Mouse (Mus musculus) macrophage (primary cell): ENCODE data around the gene BC037034. TPM values are rescaled to one million over a fixed set of nuclear protein-coding genes. Genes with fewer than 3 reads are reported as not detected.

Experiments used
- H3K27ac ChIP-seq: fragments of 350-480 bp; formaldehyde crosslinking; 2 replicates; pipeline ENCODE4 v1.9.0; 2021
- H3K36me3 ChIP-seq: fragments of 350-480 bp; formaldehyde crosslinking; 2 replicates; pipeline ENCODE4 v1.9.0; 2021; ENCODE audit errors: inconsistent target
- H3K4me3 ChIP-seq: fragments of 350-480 bp; formaldehyde crosslinking; 2 replicates; pipeline ENCODE4 v1.9.0; 2021; ENCODE audit errors: inconsistent target
- H3K79me2 ChIP-seq: fragments of 350-480 bp; formaldehyde crosslinking; 2 replicates; pipeline ENCODE4 v1.9.0; 2021; ENCODE audit errors: inconsistent target
- WGBS: methylation state at CpG from one replicate; pipeline ENCODE4 v1.1.7; 2026; ENCODE audit warnings: inconsistent platforms; ENCODE audit not compliant: missing documents; 5-methylcytosine and 5-hydroxymethylcytosine counted together
- polyA plus RNA-seq: library from polyadenylated mRNA; stranded (reverse); fragments of 250-400 nt; gene quantifications from 3 replicates; pipeline ENCODE4 v1.2.4, GENCODE M21; 2018; ENCODE audit warnings: inconsistent platforms

BC037034 gene
- polyA plus RNA-seq, 1 experiment from 2014 or later: 25.8 TPM

GRCm38 (mm10) chr5:138256094-138256467 lies 7.8 kb downstream of the BC037034 start:
- H3K27ac ChIP-seq: peak overlapping the region; percentile 91
- peak overlapping the region; percentile 72 for H3K4me3 ChIP-seq
- 5% methylated on average over 7 of the region's 7 CpGs for WGBS
- peaks cover 24% of the 10 kb centered on the region; the same call in 1 of the 2 replicates for H3K79me2 ChIP-seq
- peaks cover 22% of the 10 kb centered on the region for H3K36me3 ChIP-seq

GRCm38 (mm10) chr5:138255353-138256093 lies 8.3 kb downstream of the BC037034 start, which contains the start of gene Lamtor4:
Gene Lamtor4, plus strand, starts transcription at chr5:138255482.
- peaks cover 18% of the 10 kb centered on the region for H3K36me3 ChIP-seq
- H3K27ac ChIP-seq: peak within 1 kb of the TSS; percentile 91
- WGBS: 0% methylated on average over 38 of the region's 38 CpGs
- H3K4me3 ChIP-seq: peak within 1 kb of the TSS; percentile 72
- H3K79me2 ChIP-seq: peaks cover 18% of the 10 kb centered on the region; the same call in 1 of the 2 replicates

- no peaks in the 10 kb centered on the region for H3K79me2 ChIP-seq
- H3K4me3 ChIP-seq: no peak overlapping the region
- WGBS: 90% methylated on average over 3 of the region's 3 CpGs
- H3K27ac ChIP-seq: no peak overlapping the region
- peaks cover 6% of the 10 kb centered on the region; the same call in 1 of the 2 replicates for H3K36me3 ChIP-seq
Measured at GRCm38 (mm10) chr5:138253061-138253460, 10.8 kb downstream of the BC037034 start.

- H3K36me3 ChIP-seq: peaks cover 6% of the 10 kb centered on the region; the same call in 1 of the 2 replicates
- no peak overlapping the region for H3K4me3 ChIP-seq
- WGBS: 92% methylated on average over 12 of the region's 12 CpGs
- H3K27ac ChIP-seq: no peak overlapping the region
- H3K79me2 ChIP-seq: no peaks in the 10 kb centered on the region
Measured at GRCm38 (mm10) chr5:138251144-138251543, 12.7 kb downstream of the BC037034 start.

- WGBS: 6% methylated on average over 2 of the region's 2 CpGs
- Histone ChIP-seq H3K36me3 (no peaks in the 10 kb centered on the region), H3K27ac (no peak overlapping the region), H3K4me3 (no peak overlapping the region), H3K79me2 (no peaks in the 10 kb centered on the region)
Measured at GRCm38 (mm10) chr5:138241511-138241910, 22.3 kb downstream of the BC037034 start.

- Histone ChIP-seq H3K27ac (no peak overlapping the region), H3K79me2 (no peaks in the 10 kb centered on the region; the same call in 1 of the 2 replicates), H3K4me3 (no peak overlapping the region), H3K36me3 (no peaks in the 10 kb centered on the region)
Measured at GRCm38 (mm10) chr5:138234224-138234623, 29.6 kb downstream of the BC037034 start.

GRCm38 (mm10) chr5:138233778-138234177 lies 30.1 kb downstream of the BC037034 start:
- Histone ChIP-seq H3K27ac (no peak overlapping the region), H3K4me3 (no peak overlapping the region), H3K79me2 (no peaks in the 10 kb centered on the region; the same call in 1 of the 2 replicates), H3K36me3 (no peaks in the 10 kb centered on the region)
- 93% methylated on average over 2 of the region's 2 CpGs for WGBS

GRCm38 (mm10) chr5:138229511-138229910 lies 34.3 kb downstream of the BC037034 start:
- Histone ChIP-seq H3K4me3 (peak overlapping the region; percentile 8; the same call in 1 of the 2 replicates), H3K79me2 (peaks cover 8% of the 10 kb centered on the region; the same call in 1 of the 2 replicates), H3K36me3 (no peaks in the 10 kb centered on the region), H3K27ac (peak overlapping the region; percentile 79)
- WGBS: 54% methylated on average over 3 of the region's 3 CpGs

- Histone ChIP-seq H3K4me3 (no peak overlapping the region), H3K27ac (peak overlapping the region; percentile 79), H3K36me3 (no peaks in the 10 kb centered on the region), H3K79me2 (peaks cover 15% of the 10 kb centered on the region; the same call in 1 of the 2 replicates)
- WGBS: 29% methylated on average over 3 of the region's 3 CpGs
Measured at GRCm38 (mm10) chr5:138228026-138228425, 35.8 kb downstream of the BC037034 start.

- Histone ChIP-seq H3K36me3 (no peaks in the 10 kb centered on the region), H3K79me2 (peaks cover 15% of the 10 kb centered on the region; the same call in 1 of the 2 replicates), H3K4me3 (no peak overlapping the region), H3K27ac (peak overlapping the region; percentile 79)
- WGBS: 0% methylated on average over 2 of the region's 2 CpGs
Measured at GRCm38 (mm10) chr5:138227367-138227766, 36.5 kb downstream of the BC037034 start.

GRCm38 (mm10) chr5:138226491-138226890 lies 37.3 kb downstream of the BC037034 start:
- Histone ChIP-seq H3K36me3 (no peaks in the 10 kb centered on the region), H3K27ac (peak overlapping the region; percentile 79), H3K4me3 (no peak overlapping the region), H3K79me2 (peaks cover 15% of the 10 kb centered on the region; the same call in 1 of the 2 replicates)
- WGBS: 17% methylated on average over 4 of the region's 4 CpGs

- WGBS: 29% methylated on average over 2 of the region's 2 CpGs
- H3K79me2 ChIP-seq: peaks cover 15% of the 10 kb centered on the region; the same call in 1 of the 2 replicates
- H3K4me3 ChIP-seq: no peak within 1 kb of the TSS
- peak within 1 kb of the TSS; percentile 79 for H3K27ac ChIP-seq
- no peaks in the 10 kb centered on the region for H3K36me3 ChIP-seq
Measured at GRCm38 (mm10) chr5:138225700-138226099, 38.1 kb downstream of the BC037034 start, which contains the start of gene Nxpe5. Gene Nxpe5, plus strand, starts transcription at chr5:138225898.

GRCm38 (mm10) chr5:138223287-138223686 lies 40.5 kb downstream of the BC037034 start:
- H3K36me3 ChIP-seq: no peaks in the 10 kb centered on the region
- H3K27ac ChIP-seq: no peak overlapping the region
- WGBS: 10% methylated on average over 3 of the region's 3 CpGs

GRCm38 (mm10) chr5:138222111-138222510 lies 41.7 kb downstream of the BC037034 start:
- H3K36me3 ChIP-seq: no peaks in the 10 kb centered on the region
- no peak overlapping the region for H3K4me3 ChIP-seq
- no peak overlapping the region for H3K27ac ChIP-seq
- peaks cover 15% of the 10 kb centered on the region; the same call in 1 of the 2 replicates for H3K79me2 ChIP-seq
- WGBS: 16% methylated on average over 4 of the region's 4 CpGs

More at GRCm38 (mm10) chr5:138223287-138223686, 40.5 kb downstream of the BC037034 start:
- peaks cover 15% of the 10 kb centered on the region; the same call in 1 of the 2 replicates for H3K79me2 ChIP-seq
- no peak overlapping the region for H3K4me3 ChIP-seq

- Histone ChIP-seq H3K4me3 (no peak overlapping the region), H3K36me3 (no peaks in the 10 kb centered on the region), H3K27ac (no peak overlapping the region), H3K79me2 (peaks cover 11% of the 10 kb centered on the region; the same call in 1 of the 2 replicates)
- WGBS: 78% methylated on average over 2 of the region's 2 CpGs
Measured at GRCm38 (mm10) chr5:138219864-138220263, 44.0 kb downstream of the BC037034 start.
